Mouse (Mus musculus): ENCODE results near the gene Utp11. TPM values are rescaled to one million over a fixed set of nuclear protein-coding genes. Genes with fewer than 3 reads are reported as not detected.
"Not testable (repeated sequence)": the region's sequence is repeated elsewhere in the genome, so short reads cannot be mapped to it uniquely, and the experiment has no call there.

The Utp11 gene
- total RNA-seq (2021), result 10 to 100 TPM; 16.5 to 20.2 TPM

DNA sequence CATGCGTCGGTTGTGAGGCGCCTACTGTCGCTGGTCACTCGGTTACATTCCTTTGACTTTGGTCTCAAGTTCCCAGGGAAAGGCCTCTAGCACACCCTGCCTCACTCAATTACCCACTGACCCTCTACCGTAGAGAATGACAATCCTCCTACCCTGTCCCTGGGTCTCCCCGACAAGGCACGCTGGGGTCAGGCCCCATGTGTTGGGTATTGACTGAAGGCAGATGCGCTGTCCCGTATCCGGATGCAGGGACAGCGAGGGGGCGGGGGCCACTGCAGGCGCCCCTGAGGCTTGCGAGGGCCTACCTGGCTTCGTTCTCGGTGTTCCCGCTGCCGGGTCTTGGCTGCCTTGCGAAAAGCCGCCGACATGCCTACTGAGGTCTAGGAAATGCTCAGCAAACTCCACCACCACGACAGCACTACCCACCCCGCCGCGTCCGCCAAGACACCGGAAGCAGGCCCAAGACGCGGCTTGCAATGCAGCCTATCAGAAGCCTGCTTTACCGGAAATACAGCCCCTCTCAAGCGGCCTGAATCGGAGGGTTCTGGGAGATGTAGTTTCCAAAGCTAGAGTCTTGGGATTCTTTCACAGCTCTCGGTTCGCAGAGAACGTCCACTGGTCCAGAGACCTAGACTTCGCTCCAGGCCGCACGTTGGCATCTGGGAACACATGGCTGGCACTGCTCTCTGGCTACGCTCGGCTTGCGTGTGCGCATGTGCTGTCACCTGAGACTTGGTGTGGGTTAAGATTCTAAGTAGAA is at the start of gene Utp11:
Utp11 (minus strand) TSS at position 466 of the 760 bp plus-strand sequence.
- intact Hi-C loops (cut with DNase I), result no loop called here
- peak; percentile 85 for DNase-seq

DNA sequence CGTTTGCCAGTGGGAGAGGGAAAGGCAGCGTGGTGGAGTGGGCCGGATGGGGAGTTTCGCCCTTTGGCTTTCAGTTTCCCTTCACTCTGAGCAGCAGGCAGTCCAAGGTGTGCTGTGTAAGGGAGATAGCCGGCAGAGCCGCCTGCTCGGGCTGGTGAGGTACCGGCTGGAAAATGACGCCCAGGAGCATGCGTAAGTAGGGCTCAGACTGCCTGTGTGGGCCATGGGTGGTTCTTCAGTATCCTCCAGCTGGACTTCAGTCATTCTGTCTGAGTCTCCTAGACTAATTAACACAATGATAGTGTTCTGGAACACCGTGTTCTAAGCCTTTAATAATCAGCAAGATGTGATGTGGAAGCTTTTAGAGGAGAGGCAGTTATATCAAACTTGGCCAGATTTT is 49.4 kb upstream of the Utp11 start:
- no peak for DNase-seq
- intact Hi-C loops (cut with DNase I), result no loop called here

DNA sequence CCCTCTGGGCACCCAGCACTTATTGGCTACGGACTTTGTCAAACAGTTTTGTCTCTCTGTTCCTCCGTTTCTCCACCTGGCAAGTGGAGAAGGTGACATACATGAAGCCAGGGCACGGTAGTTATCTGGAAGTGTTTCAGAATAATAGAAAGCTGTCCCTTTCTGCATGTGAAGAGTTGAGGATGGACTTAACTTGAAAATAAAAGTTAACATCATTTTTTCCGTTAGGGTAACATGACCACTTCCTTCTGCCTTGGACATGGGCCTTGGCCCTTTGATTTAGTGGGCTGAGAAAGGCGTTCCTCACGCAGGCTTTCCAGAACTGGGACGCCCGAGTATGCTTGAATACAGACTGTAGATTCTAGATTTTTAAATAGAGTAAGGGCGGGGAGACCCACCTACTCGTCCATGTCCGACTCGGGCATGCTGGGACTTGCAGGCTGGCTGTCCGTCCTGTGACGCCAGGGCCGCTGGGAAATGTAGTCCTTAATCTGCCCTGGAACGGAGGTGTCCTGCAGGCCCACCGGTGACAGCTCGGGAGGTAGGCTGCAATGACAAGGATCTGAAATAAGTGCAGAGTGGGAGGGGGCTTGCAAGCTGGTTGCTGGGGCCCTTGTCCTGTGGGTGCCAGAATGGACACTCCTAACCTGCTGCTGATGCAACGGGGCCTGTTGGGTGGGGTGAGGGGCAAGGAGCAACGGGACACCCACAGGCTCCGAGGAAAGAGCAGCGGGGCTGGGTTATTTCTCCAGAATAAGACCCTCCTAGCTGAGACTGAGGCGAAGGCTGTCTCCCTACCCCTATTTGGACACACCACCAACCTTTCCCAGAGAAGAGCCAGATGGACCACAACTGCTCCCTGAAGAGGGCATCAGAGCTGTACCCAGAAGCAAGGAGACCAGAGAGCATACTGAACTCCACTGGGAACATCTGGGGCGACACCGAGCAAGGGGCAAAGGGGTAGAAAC is 48.3 kb upstream of the Utp11 start, which contains the start of gene Inpp5b:
Inpp5b (plus strand) TSS at position 475 of the 968 bp plus-strand sequence.
- DNase-seq, result peak; percentile 80
- intact Hi-C loops (cut with DNase I), result no loop called here

DNA sequence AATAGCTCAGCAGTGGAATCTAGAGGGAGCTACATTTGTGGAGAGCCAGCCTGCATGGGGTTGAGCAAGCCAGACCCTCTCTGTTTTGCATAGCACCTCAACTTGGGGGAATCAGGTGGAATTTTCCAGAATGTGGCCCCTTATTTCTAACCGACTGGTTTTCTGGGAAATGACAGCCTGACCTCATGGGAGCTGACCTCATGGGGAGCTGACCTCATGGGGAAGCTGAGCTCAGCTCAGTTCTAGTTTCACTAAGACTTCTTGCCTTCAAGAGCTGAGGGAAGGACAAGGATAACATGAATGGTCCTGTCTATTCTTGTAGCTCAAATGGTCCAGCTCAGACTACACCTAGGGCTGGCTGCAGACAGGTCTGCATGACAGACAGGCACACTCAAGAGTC is 45.4 kb upstream of the Utp11 start:
- no peak for DNase-seq
- intact Hi-C loops (cut with DNase I), result no loop called here

DNA sequence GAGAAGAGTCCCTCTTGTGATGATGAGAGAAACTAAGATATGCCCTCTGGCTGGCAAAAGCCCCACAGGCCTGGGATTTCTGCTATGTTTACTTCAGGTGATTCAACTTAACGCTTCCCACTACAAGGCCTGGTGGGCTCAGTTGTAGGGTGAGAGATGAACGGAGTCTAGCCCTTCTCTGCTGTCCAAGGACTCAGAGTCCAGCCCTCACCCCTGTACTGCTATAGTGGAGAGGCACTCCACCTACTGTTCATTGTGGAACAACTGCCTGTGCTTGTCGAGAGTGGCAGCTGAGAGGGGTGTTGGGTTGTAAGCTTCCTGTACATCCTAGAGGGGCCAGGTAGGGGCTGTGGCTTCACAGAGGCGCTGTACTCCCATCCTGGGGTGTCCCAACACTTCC is 44.6 kb upstream of the Utp11 start:
- no peak for DNase-seq
- intact Hi-C loops (cut with DNase I), result no loop called here

DNA sequence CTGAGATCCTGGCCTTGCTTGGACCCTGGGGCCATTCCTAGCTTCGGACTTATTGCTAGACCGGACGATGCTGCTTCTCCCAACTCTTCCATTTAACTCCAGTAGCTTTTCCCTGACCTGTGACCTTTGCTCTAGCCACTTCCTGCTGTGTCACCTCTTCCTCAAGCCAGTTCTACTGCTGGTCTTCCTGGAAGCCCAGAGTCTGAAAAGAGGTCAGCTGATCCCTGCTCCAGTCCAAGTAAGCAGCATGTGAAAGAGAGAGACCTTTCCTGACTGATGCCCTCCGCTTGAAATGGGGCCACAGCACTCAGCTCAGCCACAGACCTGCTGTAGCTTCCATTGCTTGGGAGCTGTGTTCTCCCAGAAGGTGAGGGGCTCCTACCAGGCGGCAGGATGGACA is 44.1 kb upstream of the Utp11 start:
- intact Hi-C loops (cut with DNase I), result no loop called here
- DNase-seq, result no peak

DNA sequence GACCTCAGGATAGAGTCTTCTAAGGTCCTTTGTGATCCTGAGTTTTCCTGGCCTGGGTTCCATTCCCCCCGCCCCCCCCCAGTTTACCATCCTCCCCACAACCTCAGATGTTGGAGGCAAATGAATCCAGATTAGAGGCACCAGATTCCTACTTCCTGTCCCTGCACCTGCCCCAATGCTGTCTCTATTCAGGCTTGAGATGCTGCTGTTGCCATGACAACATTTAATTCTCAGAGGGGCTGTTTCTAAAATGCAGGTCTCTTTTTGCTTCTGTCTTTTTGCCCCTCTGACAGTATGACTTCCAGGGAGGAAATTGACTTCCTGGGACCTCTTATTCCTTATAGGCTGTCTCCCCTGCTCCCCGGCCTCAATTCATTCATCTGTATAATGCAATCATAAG is 43.6 kb upstream of the Utp11 start:
- intact Hi-C loops (cut with DNase I), result no loop called here

DNA sequence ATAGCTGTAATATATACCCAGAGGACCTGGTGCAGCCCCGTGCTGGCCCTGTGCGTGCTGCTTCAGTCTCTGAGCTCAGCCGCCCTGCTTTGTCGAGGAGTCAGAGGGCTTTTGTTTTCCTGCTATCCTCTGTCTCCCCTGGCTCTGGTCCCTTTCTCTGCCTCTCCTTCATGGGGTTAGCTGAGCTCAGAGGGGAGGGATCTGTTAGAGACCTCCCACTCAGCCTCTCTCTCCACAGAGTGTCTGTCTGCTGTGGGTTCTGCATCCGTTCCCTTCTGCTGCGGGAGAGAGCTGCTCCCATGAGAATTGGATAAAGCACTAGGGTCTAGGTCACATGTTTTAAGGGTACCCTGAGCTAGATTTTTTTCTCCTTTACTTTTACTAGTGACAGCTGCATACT is 32.7 kb upstream of the Utp11 start:
- no peak for DNase-seq
- intact Hi-C loops (cut with DNase I), result loop anchor here (10.0 kb wide), 1 partner anchor 69 kb away; no protein-coding TSS in a partner anchor

More for the DNA sequence above, 43.6 kb upstream of the Utp11 start:
- DNase-seq, result no peak

DNA sequence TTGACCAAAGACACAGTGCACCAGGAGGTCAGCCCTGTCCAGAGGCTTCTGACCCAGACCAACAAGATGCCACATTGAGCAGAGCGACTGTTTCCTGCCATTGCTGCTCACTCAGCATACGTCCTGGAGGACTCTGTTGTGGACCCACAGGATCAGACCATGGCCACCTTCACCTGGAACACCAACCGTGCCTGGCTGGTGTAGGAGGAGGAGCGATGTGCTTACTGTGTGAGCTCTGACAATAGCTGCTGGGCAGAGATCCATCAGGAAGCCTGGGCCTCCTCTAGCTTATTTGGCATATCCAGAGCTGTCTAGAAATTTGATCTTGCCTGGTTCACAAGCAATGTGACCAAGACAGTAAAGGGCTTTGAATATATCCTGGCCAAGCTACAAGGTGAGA is 25.7 kb upstream of the Utp11 start:
- intact Hi-C loops (cut with DNase I), result no loop called here
- DNase-seq, result no peak

DNA sequence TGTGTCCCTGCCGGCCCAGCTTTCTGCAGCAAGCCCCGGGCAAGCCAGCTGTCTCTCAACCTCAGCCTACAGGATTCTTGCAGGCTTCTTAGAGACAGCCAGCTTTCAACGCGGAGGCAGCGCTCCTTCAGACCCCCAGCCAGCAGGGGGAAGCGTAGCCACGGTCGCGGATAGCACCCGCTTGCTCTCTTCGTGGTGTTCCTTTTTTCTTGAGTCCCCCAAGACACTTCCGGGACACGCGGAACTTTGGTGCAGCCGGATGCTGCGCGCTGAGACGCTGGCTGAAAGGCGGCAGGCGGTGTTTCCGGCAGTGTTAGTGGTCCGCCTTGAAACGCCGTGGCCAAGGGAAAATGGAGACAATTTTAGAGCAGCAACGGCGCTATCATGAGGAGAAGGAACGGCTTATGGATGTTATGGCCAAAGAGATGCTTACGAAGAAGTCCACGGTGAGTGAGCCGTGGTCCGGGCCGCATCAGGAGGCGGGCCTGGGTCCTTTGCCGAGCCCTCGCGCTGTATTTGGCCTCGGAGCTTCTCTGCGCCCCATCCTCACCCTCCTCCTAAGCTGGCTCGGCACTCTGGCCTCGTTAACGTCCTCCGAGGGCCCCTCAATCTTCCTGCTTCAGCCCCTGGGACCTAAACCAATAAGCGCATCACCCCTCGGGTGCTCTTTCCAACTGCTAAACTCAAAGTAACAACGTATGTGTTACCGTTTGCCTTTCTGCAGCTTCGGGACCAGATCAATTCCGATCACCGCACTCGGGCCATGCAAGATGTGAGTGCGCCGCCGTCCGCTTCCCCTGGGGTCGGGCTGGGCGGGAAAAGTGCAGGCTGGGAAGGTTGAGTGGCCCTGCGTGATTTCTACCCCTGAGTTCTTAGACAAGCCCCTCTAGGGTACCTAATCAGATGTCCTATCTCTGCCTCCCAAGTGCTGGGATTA is 21.4 kb upstream of the Utp11 start, which contains the start of gene Sf3a3:
Sf3a3 (plus strand) TSS at position 232 of the 937 bp plus-strand sequence.
- peak; percentile 95 for DNase-seq
- intact Hi-C loops (cut with DNase I), result no loop called here

DNA sequence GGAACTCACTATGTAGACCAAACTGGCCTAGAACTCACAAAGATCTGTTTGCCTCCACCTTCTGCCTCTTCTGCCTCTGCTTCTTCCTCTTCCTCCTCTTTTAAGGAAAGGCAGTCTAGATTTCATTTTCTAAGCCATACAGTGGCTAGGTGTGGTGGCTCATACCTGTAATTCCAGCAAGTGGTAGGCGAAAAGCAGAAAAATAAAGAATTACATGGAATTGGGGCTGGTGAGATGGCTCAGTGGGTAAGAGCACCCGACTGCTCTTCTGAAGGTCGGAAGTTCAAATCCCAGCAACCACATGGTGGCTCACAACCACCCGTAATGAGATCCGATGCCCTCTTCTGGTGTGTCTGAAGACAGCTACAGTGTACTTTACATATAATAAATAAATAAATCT is 20.4 kb upstream of the Utp11 start:
- DNase-seq; intact Hi-C loops (cut with DNase I): not testable (repeated sequence)

DNA sequence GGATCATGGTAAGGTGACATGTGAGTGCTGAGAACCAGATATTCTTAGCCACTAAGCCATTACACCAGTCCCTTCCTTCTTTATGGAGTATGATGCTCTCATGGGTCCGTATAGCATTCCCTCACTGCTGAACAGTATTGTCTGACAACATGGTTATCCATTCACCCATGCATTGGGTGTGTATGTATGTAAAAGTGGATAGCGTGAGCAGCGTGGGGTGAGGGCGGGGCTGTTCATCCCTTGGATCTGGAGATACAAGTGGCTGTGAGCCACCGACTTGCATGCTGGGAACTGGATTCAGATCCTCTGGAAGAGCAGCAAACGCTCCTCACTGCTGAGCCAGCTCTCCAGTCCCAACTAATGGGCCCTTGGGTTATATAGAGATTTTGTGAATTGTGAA is 19.2 kb upstream of the Utp11 start:
- intact Hi-C loops (cut with DNase I), result no loop called here
- no peak for DNase-seq

DNA sequence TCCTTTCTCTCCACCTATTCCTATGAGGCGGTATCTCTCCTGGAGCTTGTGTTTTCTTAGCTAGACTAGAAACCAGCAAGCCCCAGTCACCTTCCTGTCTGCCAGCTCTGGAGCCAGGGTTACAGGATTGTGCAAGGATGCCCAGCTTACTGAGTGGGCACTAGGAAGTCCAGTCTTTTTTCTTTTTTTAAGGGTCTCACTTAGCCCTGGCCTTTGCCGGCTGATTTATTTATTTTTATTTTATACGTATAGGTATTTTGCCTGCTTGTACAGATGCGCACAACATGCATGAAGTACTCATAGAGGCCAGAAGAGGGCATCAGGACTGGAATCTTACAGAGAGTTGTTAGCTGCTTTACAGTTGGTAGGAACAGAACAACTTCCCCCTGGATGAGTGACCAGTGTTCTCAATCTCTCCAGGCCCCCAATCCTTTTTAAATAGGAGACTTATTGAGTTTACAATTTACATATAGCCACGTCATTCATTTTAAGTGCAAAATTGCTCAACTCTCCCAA is 17.4 kb upstream of the Utp11 start:
- DNase-seq, result no peak
- intact Hi-C loops (cut with DNase I), result no loop called here

DNA sequence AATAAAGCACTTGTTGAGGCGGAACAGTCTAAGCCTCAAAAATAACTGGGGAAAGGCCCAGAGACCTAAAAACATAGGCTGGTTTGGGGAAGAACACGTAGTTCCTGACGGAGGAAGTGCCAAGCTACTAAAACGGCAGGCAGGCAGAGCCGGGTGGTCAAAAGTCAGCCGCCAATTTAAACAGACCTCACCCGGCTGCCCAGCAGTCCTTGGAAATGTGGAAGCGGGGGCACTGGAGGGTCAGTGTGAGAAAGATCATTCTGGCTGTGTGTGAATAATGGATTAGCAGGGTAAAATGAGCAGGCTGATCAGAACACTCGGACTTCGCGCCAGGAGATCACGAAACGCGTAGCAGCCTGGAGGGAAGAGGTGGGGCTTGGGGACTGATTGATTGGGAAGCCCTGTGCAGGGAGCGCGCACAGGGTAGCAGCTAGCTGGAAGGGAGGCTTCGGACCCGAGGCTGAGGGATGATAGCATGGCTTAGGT is 16.6 kb upstream of the Utp11 start:
- intact Hi-C loops (cut with DNase I), result no loop called here
- DNase-seq, result no peak

DNA sequence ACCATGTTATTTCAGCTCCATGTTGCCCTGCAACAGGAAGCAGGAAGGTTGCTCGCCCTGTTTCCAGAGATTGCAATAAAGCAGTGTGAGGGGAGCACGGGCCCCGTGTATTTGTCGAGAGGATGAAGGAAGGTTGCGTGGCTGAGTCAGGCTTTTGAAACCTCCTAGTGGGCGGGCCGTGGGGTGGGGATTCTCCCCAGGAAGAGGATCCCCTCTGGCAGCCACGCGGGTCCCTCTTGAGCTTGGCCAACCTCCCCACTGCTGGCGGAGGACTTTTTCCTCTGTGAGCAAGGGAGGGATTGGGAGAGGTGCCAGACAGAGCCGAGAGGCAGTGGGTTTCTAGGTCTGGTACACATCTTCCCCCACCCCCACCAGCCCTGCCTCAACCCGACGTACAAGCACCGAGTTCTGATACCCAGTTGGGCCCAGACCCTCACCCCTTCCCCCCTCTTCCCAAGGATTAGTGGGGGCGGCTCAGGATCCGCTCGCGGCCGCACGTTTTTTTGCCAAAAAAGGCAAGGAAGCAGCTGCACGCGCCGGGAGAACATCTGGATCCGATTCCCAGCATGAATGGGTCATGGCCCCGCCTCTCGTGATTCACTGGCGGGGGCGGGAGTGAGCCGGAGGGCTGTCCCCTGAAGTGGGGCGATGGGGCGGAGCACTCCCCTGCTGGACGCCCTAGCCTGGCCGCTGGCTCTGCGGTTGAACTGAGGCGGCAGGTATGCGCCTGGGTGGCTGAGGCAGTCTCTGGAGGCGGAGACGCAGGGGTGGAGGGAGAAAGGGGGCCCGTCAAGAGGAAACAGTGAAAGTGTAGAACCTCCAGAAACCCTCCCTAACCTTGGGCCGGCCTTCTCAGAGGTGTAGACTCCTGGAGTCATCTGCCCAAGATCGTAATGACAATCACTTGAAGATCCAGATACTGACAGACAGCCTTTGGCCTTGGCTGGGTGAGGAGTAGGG is 15.4 kb upstream of the Utp11 start:
- intact Hi-C loops (cut with DNase I), result no loop called here
- peak; percentile 72 for DNase-seq

DNA sequence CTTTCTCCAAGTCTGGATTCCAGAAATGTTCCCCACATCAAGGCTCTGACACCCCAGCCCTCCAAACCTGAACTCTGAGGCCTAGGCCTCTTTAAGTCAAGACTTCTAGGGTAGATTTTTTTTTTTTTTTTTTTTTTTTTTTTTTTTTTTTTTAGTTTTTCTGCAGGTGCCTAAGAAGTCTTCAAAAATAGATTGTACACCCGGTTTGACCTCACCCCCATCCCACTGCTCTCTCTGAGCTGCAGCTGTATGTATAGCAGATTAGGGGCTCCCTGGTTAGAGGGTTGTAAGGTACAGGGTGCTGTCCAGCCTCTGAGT is 14.8 kb upstream of the Utp11 start:
- DNase-seq; intact Hi-C loops (cut with DNase I): not testable (repeated sequence)

DNA sequence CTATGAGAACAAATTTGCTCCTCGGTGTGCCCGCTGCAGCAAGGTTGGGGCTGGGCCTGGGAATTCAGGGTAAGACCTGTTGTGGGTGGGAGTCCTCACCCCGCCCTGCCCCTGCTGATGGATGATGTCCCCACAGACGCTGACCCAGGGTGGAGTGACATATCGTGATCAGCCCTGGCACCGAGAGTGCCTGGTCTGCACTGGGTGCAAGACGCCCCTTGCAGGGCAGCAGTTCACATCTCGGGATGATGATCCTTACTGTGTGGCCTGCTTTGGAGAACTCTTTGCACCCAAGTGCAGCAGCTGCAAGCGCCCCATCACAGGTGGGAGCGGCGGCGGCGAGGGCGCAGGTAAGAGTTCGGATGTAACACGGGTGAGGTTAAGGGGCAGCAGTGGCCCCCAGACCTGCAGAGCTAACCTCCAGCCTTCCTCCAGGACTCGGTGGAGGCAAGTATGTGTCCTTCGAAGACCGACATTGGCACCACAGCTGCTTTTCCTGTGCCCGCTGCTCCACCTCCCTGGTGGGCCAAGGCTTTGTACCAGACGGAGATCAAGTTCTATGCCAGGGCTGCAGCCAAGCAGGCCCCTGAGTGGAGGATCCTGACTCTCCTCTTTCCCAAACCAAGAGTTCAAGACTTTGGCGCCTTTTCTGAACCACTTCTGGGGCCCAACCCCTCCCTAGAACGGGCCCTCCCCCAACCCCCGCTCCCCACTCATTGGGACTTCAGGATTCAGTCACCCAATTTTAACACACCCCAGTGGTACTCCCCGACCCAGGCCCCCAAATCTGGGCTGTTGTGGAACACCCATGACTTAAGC is 14.2 kb upstream of the Utp11 start:
- intact Hi-C loops (cut with DNase I); DNase-seq: not testable (repeated sequence)

DNA sequence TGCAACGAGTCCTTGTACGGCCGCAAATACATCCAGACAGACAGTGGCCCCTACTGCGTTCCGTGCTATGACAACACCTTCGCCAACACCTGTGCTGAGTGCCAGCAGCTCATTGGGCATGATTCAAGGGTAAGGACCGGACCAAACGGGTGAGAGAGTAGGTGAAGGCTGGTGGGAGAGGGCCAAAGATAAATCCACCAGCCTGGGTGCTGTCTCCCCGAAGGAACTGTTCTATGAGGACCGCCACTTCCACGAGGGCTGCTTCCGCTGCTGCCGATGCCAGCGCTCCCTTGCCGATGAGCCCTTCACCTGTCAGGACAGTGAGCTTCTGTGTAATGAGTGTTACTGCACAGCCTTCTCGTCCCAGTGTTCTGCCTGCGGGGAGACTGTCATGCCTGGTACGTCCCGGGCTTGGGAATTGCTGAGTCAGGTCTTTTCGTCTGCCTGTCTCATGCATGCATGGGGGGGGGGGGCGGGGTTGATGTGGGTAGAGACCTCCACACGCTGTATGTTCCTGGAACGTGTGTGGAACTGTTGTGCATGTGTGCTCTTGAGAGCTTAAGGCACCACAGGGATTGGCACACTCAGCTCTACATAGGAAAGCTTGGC is 12.4 kb upstream of the Utp11 start:
- intact Hi-C loops (cut with DNase I), result no loop called here
- DNase-seq, result no peak
